Mouse (Mus musculus) hindbrain, embryonic 16.5 days (tissue): ENCODE measurements around the gene Arl4d. TPM values are rescaled to one million over a fixed set of nuclear protein-coding genes. Genes with fewer than 3 reads are reported as not detected.

Experiments used
- ATAC-seq: fragments of 200-750 bp; cut with Nextera tagmentation; 2 replicates; pipeline ENCODE4 v1.8.0; 2017; ENCODE audit warnings: moderate TSS enrichment, moderate library complexity
- H3K27ac ChIP-seq: fragments of 300-500 bp; sonication (generic); 2 replicates; pipeline ENCODE4 v1.5.1; 2014; ENCODE audit warnings: low read depth, mild to moderate bottlenecking, control low read depth, low read length, moderate library complexity
- H3K27me3 ChIP-seq: fragments of 300-500 bp; sonication (generic); replicated peaks from 2 replicates; pipeline ENCODE4 v1.6.1; 2014; ENCODE audit warnings: low read length; ENCODE audit not compliant: control insufficient read depth, insufficient read depth
- H3K36me3 ChIP-seq: fragments of 300-500 bp; sonication (generic); 2 replicates; pipeline ENCODE4 v1.6.1; 2014; ENCODE audit warnings: mild to moderate bottlenecking, low read length, moderate library complexity, mixed read lengths; ENCODE audit not compliant: control insufficient read depth, insufficient read depth
- H3K4me1 ChIP-seq: fragments of 300-500 bp; sonication (generic); 2 replicates; pipeline ENCODE4 v1.6.1; 2014; ENCODE audit warnings: low read depth, low read length; ENCODE audit not compliant: control insufficient read depth, insufficient read depth
- H3K4me2 ChIP-seq: fragments of 300-500 bp; sonication (generic); 2 replicates; pipeline ENCODE4 v1.6.1; 2014; ENCODE audit warnings: mild to moderate bottlenecking, low read length, control low read depth, moderate library complexity
- H3K4me3 ChIP-seq: fragments of 300-500 bp; sonication (generic); 2 replicates; pipeline ENCODE4 v1.5.1; 2014; ENCODE audit warnings: mild to moderate bottlenecking, low read length, control low read depth, moderate library complexity
- H3K9ac ChIP-seq: fragments of 300-500 bp; sonication (generic); 2 replicates; pipeline ENCODE4 v1.6.1; 2014; ENCODE audit warnings: low read depth, mild to moderate bottlenecking, control low read depth, low read length, moderate library complexity
- H3K9me3 ChIP-seq: fragments of 300-500 bp; sonication (generic); 2 replicates; pipeline ENCODE4 v1.6.1; 2014; ENCODE audit warnings: mild to moderate bottlenecking, low read length, moderate library complexity; ENCODE audit not compliant: control insufficient read depth
- WGBS: fragments of 180-500 bp; shearing (Covaris S2); extraction: QIAGEN DNeasy Blood & Tissue Kit; methylation state at CpG from one replicate; pipeline ENCODE4 v1.1.7; 2014; 5-methylcytosine and 5-hydroxymethylcytosine counted together
- polyA plus RNA-seq: library from polyadenylated mRNA; unstranded; fragments of >200 nt; fragmentation: Nextera tagmentation; extraction: Ambion mirVana; gene quantifications from 2 replicates; pipeline ENCODE4 v1.2.1, GENCODE M21; 2015

The Arl4d gene
- polyA plus RNA-seq, 1 experiment from 2014 or later, result 7.7 TPM

GRCm38 (mm10) chr11:101661191-101661590 is 4.2 kb upstream of the Arl4d start:
- no peak overlapping the region for H3K4me2 ChIP-seq
- no peaks in the 10 kb centered on the region for H3K4me1 ChIP-seq
- H3K9me3 ChIP-seq, result no peaks in the 10 kb centered on the region
- no peaks in the 10 kb centered on the region for H3K36me3 ChIP-seq
- WGBS, result 75% methylated on average over 7 of the region's 7 CpGs
- H3K9ac ChIP-seq, result no peak overlapping the region
- no peak overlapping the region for H3K4me3 ChIP-seq
- no peak for ATAC-seq
- no peaks in the 10 kb centered on the region for H3K27me3 ChIP-seq
- no peak overlapping the region for H3K27ac ChIP-seq

- WGBS, result 83% methylated on average over 5 of the region's 5 CpGs
- Histone ChIP-seq H3K27ac (no peak overlapping the region), H3K9me3 (no peaks in the 10 kb centered on the region), H3K36me3 (no peaks in the 10 kb centered on the region), H3K4me3 (no peak overlapping the region), H3K4me1 (no peaks in the 10 kb centered on the region), H3K4me2 (no peak overlapping the region), H3K27me3 (no peaks in the 10 kb centered on the region), H3K9ac (no peak overlapping the region)
- no peak for ATAC-seq
Measured at GRCm38 (mm10) chr11:101661786-101662185, 3.6 kb upstream of the Arl4d start.

GRCm38 (mm10) chr11:101663229-101664027 is 1.9 kb upstream of the Arl4d start:
- no peak overlapping the region for H3K27ac ChIP-seq
- ATAC-seq, result no peak
- 82% methylated on average over 11 of the region's 11 CpGs for WGBS

GRCm38 (mm10) chr11:101665636-101665992 is 273 bp downstream of the Arl4d start:
- peak overlapping the region; percentile 80 for H3K27ac ChIP-seq
- H3K4me3 ChIP-seq, result peak overlapping the region; percentile 72
- under 1% methylated on average over 22 of the region's 24 CpGs for WGBS
- peak overlapping the region; percentile 97 for H3K4me2 ChIP-seq
- H3K4me1 ChIP-seq, result peaks cover 3% of the 10 kb centered on the region; the same call in 1 of the 2 replicates
- no peaks in the 10 kb centered on the region for H3K9me3 ChIP-seq
- peak overlapping the region; percentile 78 for H3K9ac ChIP-seq
- ATAC-seq, result no peak
- no peaks in the 10 kb centered on the region for H3K36me3 ChIP-seq
- no peaks in the 10 kb centered on the region for H3K27me3 ChIP-seq

More at GRCm38 (mm10) chr11:101663229-101664027, 1.9 kb upstream of the Arl4d start:
- Histone ChIP-seq H3K9ac (no peak overlapping the region), H3K9me3 (no peaks in the 10 kb centered on the region), H3K4me3 (no peak overlapping the region), H3K4me2 (no peak overlapping the region), H3K36me3 (no peaks in the 10 kb centered on the region), H3K27me3 (no peaks in the 10 kb centered on the region), H3K4me1 (peaks cover 3% of the 10 kb centered on the region; the same call in 1 of the 2 replicates)

DNA sequence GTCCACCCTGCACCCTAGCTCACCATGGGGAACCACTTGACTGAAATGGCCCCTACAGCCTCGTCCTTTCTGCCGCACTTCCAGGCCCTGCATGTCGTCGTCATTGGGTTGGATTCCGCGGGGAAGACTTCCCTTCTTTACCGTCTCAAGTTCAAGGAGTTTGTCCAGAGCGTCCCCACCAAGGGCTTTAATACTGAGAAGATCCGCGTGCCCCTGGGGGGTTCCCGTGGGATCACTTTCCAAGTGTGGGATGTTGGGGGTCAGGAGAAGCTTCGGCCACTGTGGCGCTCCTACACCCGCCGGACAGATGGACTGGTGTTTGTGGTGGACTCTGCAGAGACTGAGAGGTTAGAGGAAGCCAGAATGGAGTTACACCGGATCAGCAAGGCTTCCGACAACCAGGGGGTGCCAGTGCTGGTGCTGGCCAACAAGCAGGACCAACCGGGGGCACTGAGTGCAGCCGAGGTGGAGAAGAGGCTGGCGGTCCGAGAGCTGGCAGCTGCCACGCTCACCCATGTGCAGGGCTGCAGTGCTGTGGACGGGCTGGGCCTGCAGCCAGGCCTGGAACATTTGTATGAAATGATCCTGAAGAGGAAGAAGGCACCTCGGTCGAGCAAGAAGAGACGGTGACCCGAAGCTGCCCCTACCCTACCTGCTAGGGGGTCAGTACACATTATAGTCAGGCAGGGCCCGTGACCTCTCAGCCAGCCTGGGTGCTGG is 1.4 kb downstream of the Arl4d start:
- H3K9me3 ChIP-seq, result no peaks in the 10 kb centered on the region
- H3K4me3 ChIP-seq, result peak overlapping the region; percentile 18
- no peak for ATAC-seq
- no peak overlapping the region for H3K27ac ChIP-seq
- H3K9ac ChIP-seq, result 0 out of 2 replicates have a peak overlapping the region, but pooled peaks have one; percentile 27
- H3K4me2 ChIP-seq, result peak overlapping the region; percentile 40
- no peaks in the 10 kb centered on the region for H3K36me3 ChIP-seq
- WGBS, result 80% methylated on average over 28 of the region's 28 CpGs
- H3K27me3 ChIP-seq, result no peaks in the 10 kb centered on the region
- peaks cover 3% of the 10 kb centered on the region; the same call in 1 of the 2 replicates for H3K4me1 ChIP-seq

DNA sequence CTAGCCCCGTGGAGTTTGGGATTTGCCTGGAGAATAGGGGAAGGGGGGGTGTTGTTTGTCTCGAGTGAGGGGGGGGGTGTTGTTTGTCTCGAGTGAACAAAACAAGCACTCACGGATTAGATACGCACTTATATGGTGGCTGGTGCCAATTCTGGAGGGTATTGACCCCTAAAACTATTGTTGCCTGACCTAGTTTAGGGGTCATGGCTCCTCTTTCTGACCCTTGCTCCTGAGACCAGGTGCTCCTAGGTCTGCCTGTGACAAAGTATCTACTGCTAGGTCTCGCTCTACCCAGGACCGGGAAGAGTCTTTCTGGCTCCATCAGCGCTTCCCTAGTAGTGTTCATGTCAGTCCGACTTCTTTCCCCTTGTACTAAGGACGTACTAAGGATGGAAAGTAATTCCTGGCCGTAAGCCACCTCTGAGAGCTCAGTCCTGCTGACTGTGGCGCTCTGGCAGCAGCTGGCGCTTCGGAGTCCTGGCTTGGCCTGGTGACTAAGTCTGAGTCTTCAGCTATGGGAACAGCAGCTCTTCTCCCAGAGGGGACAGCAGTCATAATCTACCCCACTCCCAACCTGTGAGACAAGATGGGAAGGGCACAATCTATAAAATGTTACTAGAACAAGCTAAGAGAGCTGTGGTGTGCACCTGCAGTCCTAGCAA is 2.7 kb downstream of the Arl4d start:
- peak overlapping the region; percentile 40 for H3K4me2 ChIP-seq
- H3K27ac ChIP-seq, result no peak overlapping the region
- 60% methylated on average over 14 of the region's 14 CpGs for WGBS
- H3K9ac ChIP-seq, result no peak overlapping the region
- no peaks in the 10 kb centered on the region for H3K36me3 ChIP-seq
- no peaks in the 10 kb centered on the region for H3K9me3 ChIP-seq
- H3K4me1 ChIP-seq, result peaks cover 3% of the 10 kb centered on the region; the same call in 1 of the 2 replicates
- no peak for ATAC-seq
- H3K4me3 ChIP-seq, result no peak overlapping the region
- no peaks in the 10 kb centered on the region for H3K27me3 ChIP-seq

DNA sequence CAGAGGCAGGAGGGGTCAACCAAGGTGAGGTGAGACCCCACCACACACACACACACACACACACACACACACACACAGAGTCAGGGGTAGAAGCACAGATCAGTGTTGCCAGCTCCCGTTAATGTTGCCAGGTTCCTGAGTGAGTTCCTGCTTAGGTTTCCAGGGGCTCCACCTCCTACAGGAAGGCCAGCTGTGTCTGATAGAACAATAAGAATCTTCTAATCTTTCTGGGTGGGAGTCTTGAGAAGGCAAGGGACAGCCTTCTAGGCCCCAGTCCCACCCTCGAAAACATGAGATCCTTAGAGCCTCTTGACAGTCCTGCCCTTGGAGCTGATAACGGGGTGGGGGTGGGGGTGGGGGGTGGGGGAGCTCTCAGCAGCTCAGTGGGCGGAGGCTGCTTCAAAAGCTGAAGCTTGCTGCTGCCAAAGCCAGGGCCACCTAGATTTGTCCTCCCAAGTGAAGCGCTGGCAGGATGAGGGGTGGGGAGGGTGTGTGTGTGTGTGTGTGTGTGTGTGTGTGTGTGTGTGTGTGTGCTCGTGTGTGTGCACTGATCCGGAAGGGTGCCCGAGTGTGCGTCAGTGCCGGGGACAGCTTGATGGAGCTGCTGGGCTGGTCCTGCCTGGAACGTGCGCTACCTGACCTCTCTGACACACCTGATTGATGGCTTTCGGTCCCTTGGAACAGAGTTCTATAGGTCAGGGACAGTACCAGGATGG is 3.4 kb downstream of the Arl4d start:
- Histone ChIP-seq H3K4me3 (no peak overlapping the region), H3K4me1 (peaks cover 3% of the 10 kb centered on the region; the same call in 1 of the 2 replicates), H3K4me2 (peak overlapping the region; percentile 21; the same call in 1 of the 2 replicates), H3K9me3 (no peaks in the 10 kb centered on the region), H3K27me3 (no peaks in the 10 kb centered on the region), H3K27ac (no peak overlapping the region), H3K36me3 (no peaks in the 10 kb centered on the region), H3K9ac (no peak overlapping the region)
- 46% methylated on average over 13 of the region's 13 CpGs for WGBS
- no peak for ATAC-seq

DNA sequence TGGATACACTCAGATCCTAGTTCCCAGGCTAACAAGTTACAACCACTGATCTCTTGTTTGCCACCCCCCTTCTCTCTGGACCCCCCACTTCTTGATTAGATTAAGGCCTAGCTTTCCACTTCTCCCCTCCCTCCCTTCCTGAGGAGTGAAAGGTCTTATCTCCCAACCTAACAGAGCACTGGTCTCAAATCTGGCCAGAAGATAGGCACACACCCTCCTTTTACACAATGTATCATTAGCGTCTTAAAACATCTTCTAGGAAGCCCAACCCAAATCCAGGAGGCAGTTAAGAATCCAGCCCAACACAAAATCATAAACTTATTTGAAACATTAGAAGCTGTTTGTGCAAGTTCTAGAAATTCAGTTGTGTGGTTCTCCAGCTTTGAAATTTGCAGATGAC is 5.0 kb downstream of the Arl4d start:
- ATAC-seq, result no peak
- no peak overlapping the region for H3K27ac ChIP-seq
- no peak overlapping the region for H3K9ac ChIP-seq
- H3K4me3 ChIP-seq, result no peak overlapping the region
- no peaks in the 10 kb centered on the region for H3K9me3 ChIP-seq
- no peak overlapping the region for H3K4me2 ChIP-seq
- peaks cover 3% of the 10 kb centered on the region; the same call in 1 of the 2 replicates for H3K4me1 ChIP-seq
- WGBS, result 92% methylated on average over 1 of the region's 1 CpGs
- H3K27me3 ChIP-seq, result no peaks in the 10 kb centered on the region
- H3K36me3 ChIP-seq, result no peaks in the 10 kb centered on the region
